Mouse (Mus musculus) heart, adult 2 months (tissue): ENCODE results near the gene Cdk17.

Source experiments
- CTCF ChIP-seq: fragments of 200-600 bp; IDR thresholded peaks from 2 replicates; pipeline ENCODE4 v1.8.1; 2022; ENCODE audit warnings: antibody characterized with exemption, mild to moderate bottlenecking, moderate library complexity
- POLR2A ChIP-seq: fragments of 200-500 bp; IDR thresholded peaks from 2 replicates; pipeline ENCODE4 v1.6.1; 2011; ENCODE audit warnings: mild to moderate bottlenecking, low read depth, low read length, control low read depth; ENCODE audit not compliant: insufficient read depth

DNA sequence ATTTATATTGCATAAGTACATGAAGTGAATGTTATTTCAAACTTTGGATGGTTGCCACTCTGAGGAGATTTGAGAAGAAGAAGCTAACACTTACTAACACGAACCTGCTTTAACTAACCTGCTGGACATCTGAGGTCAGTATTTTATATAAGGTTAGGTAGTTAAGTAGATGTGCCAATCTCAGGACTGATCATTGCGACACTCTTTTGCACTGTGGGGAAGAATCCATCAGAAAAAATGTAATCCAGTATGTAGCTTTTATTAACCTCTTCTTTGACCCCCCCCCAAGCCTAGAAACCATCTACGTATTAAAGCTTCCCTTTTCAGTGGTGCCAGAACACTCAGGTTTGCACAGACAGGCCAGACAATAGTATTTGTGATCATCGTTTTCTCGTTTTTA is 8.0 kb upstream of the Cdk17 start:
- TF ChIP-seq POLR2A = no peak
- no peak for TF ChIP-seq CTCF
